ENCODE assay signal across 19 mouse cellular contexts in the genomic region with DNA sequence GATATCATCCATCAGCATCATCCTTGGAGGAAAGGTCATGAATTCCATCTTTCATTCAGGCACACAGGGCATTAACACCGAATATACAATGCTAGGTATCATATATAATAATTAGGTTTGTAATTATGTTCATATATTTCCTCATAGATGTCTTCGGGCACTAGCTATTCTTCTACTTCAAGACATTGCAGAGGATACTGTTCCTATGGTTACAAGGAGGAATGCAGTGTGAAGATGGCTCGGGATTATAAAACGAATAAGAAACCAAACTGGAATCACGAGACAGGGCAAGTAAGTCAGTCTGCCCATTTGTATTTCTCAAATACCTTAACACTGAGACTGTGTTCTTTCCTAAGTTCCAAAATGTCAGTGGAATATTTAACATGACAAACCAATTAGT.
"Had no signal": no experiment of that assay in that cellular context is flagged by ENCODE, and none has a peak within 500 bp of the region (broad histone marks: within the 10 kb centered on the region; RNA-seq: fewer than 3 reads in every experiment).

No protein-coding gene starts in this region.

- H3K4me1 ChIP-seq: intestine, embryonic 15.5 days; kidney, embryonic 15.5 days; limb, embryonic 12.5 days; limb, embryonic 15.5 days had no signal

- H3K4me3 ChIP-seq: intestine, embryonic 15.5 days; kidney, embryonic 15.5 days; limb, embryonic 12.5 days; limb, embryonic 15.5 days; myocyte had no signal

- H3K9ac ChIP-seq: intestine, embryonic 15.5 days; kidney, embryonic 15.5 days; limb, embryonic 12.5 days; limb, embryonic 15.5 days; liver, embryonic 14.5 days; liver, postnatal 0 days; lung, embryonic 14.5 days had no signal

- H3K27me3 ChIP-seq: intestine, embryonic 15.5 days; kidney, embryonic 15.5 days; limb, embryonic 12.5 days; limb, embryonic 15.5 days had no signal

- ATAC-seq: intestine, embryonic 15.5 days; liver, postnatal 0 days; lung, postnatal 0 days had no signal

- H3K27ac ChIP-seq: intestine, embryonic 15.5 days; kidney, embryonic 15.5 days; limb, embryonic 12.5 days; limb, embryonic 15.5 days; liver, embryonic 14.5 days; macrophage had no signal

- H3K4me2 ChIP-seq: intestine, embryonic 15.5 days; kidney, embryonic 15.5 days; limb, embryonic 12.5 days; limb, embryonic 15.5 days; liver, embryonic 11.5 days; lung, embryonic 14.5 days had no signal

- H3K36me3 ChIP-seq: intestine, embryonic 15.5 days; kidney, embryonic 15.5 days; limb, embryonic 12.5 days; limb, embryonic 15.5 days had no signal

- DNase-seq: kidney, adult 11 months; kidney, adult 8-10 months; kidney, postnatal 10 days; kidney, postnatal 36 days; layer of hippocampus, postnatal 36 days; left cerebral cortex, postnatal 4 days; liver, postnatal 0 days; lung, embryonic 14.5 days; thymus, adult 18-20 months; thymus, postnatal 36 days had no signal

- H3K9me3 ChIP-seq: intestine, embryonic 15.5 days; kidney, embryonic 15.5 days; limb, embryonic 12.5 days; limb, embryonic 15.5 days had no signal
